Mouse (Mus musculus) testis, adult 2 months (tissue): Measurements from ENCODE around the gene Lrrc8a. TPM values are rescaled to one million over a fixed set of nuclear protein-coding genes. Genes with fewer than 3 reads are reported as not detected.
A peak's percentile ranks its signal among the peaks of the same experiment; 100 is the strongest.

Source experiments
- H3K27ac ChIP-seq: fragments of 200-500 bp; 2 replicates; pipeline ENCODE4 v1.5.1; 2012; ENCODE audit warnings: low read depth, low read length; ENCODE audit not compliant: control insufficient read depth, insufficient read depth
- H3K27me3 ChIP-seq: fragments of 200-500 bp; 2 replicates; pipeline ENCODE4 v1.6.1; 2012; ENCODE audit warnings: mild to moderate bottlenecking, low read length, moderate library complexity; ENCODE audit not compliant: control insufficient read depth, insufficient read depth
- H3K36me3 ChIP-seq: fragments of 200-500 bp; 2 replicates; pipeline ENCODE4 v1.6.1; 2012; ENCODE audit warnings: mild to moderate bottlenecking, low read length; ENCODE audit not compliant: control insufficient read depth, insufficient read depth
- H3K4me1 ChIP-seq: fragments of 200-500 bp; 2 replicates; pipeline ENCODE4 v1.6.1; 2012; ENCODE audit warnings: low read length; ENCODE audit not compliant: control insufficient read depth, insufficient read depth
- H3K4me3 ChIP-seq: fragments of 200-500 bp; 2 replicates; pipeline ENCODE4 v1.5.1; 2012; ENCODE audit warnings: low read depth, mild to moderate bottlenecking, low read length, moderate library complexity, mixed read lengths; ENCODE audit not compliant: control insufficient read depth
- CTCF ChIP-seq: fragments of 200-500 bp; IDR thresholded peaks from 2 replicates; pipeline ENCODE4 v1.5.1; 2012; ENCODE audit warnings: low read depth, mild to moderate bottlenecking, inconsistent platforms, low read length, moderate library complexity; ENCODE audit not compliant: control insufficient read depth, insufficient read depth, insufficient replicate concordance
- POLR2A ChIP-seq: fragments of 200-500 bp; IDR thresholded peaks from 2 replicates; pipeline ENCODE4 v1.6.1; 2012; ENCODE audit warnings: low read depth, mild to moderate bottlenecking, inconsistent platforms, low read length, moderate library complexity; ENCODE audit not compliant: control insufficient read depth
- polyA plus RNA-seq: library from polyadenylated mRNA; depleted of rRNA; stranded (reverse); fragments of >200 nt; gene quantifications from 2 replicates; pipeline ENCODE4 v1.2.3, GENCODE M21; 2012; rRNA removed

Lrrc8a gene
- polyA plus RNA-seq, result 8.8 TPM in 2 replicates

DNA sequence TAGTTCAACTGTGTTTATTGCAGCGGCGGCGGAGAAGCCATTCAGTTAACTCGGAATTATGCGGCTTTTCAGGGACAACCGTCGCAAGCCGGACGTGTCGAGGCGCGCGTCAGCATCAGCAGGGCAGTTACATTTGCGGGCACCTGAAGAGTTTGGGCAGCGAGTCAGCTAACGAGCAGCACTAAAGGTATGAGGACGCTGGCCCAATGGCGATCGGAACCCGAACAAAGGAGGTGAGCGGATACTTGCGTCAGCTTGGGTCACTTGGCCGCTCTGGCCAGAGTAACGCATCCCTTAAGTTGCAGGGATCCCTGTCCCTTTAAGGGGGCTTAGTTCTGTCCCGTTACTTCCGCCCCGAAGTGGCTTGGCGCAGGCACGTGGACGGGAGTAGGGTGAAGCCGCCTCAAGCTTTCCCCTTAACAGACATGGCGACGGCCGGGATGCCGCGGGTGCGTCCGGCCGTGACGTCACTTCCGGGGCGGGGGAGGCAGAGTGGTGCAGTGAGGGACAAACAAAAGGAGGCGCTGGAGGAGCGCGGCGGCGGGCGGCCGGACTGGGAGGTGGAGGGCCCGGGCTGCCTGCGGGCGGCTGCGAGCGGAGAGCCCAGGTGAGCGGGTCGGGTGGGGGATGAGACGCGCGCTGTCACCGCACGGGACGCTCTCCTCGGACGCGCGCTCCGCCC is at the start of gene Lrrc8a:
Gene Lrrc8a (plus strand): TSS at position 517 of the 682 bp plus-strand sequence.
- Histone ChIP-seq H3K4me1 (peaks cover 9% of the 10 kb centered on the region), H3K27me3 (no peaks in the 10 kb centered on the region), H3K27ac (peak within 1 kb of the TSS; percentile 91), H3K4me3 (peak within 1 kb of the TSS; percentile 85), H3K36me3 (no peaks in the 10 kb centered on the region)
- peak; percentile 81 for TF ChIP-seq POLR2A
- TF ChIP-seq CTCF, result no peak

DNA sequence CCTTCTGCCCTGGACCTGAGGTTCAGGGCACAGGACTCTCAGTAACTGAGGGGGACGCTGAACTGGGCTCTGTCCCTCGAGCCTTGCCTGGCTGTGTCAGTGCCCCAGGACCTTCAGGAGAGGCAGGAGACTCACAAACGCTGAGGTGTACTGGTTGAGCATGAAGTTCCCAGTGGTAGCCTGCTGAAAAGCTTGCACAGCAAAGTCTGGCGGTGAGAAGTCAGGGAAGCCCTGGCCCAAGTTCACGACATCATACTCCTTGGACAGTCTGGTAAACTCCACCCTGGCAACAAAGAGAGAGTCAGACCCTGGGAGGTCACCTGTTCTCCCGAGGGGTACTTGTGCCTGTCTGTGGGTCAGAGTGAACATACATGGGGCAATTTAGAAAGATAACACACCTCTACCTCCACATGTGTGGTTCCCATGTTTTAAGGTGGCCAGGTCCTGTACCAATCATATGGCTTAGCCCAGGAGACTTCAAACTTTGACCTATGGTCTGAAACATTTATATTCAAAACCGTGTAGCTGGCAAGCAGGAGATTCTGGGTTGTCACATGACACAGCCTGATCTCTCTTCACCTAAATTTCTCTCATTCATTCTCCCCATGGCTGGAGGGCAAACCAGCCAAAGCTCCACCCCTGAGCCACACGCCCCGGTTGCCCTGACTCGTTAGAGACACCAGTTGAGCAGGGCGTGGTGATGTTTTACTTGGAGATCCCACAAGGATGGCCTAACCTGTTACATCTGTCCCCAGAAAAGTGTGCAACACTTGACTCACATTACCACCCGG is 45.5 kb upstream of the Lrrc8a start:
- H3K27me3 ChIP-seq, result no peaks in the 10 kb centered on the region
- no peaks in the 10 kb centered on the region for H3K4me1 ChIP-seq
- no peak overlapping the region for H3K27ac ChIP-seq
- TF ChIP-seq POLR2A (no peak), CTCF (no peak)
- no peak overlapping the region for H3K4me3 ChIP-seq
- H3K36me3 ChIP-seq, result no peaks in the 10 kb centered on the region

DNA sequence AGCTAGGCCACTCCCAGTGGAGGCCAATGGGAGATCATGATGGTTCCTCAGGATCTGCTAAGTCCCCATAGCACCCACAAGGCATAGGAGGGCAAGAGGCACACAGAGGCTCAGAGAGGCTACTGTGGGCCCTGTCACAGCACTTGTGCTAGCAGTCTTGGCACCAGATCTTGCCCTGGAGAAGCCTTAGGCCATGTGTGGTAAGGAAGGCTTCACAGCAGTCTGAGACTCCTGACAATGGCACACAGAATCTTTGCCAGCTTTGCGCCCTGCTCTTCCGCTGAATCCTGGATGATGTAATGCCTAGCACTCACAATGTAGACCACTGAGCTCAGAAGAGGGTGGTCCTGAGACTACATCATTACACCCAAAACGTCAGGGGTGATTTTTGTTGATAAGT is 42.9 kb upstream of the Lrrc8a start:
- no peak for TF ChIP-seq CTCF
- TF ChIP-seq POLR2A, result no peak
- Histone ChIP-seq H3K36me3 (no peaks in the 10 kb centered on the region), H3K27ac (no peak overlapping the region), H3K4me3 (no peak overlapping the region), H3K27me3 (no peaks in the 10 kb centered on the region), H3K4me1 (no peaks in the 10 kb centered on the region)

DNA sequence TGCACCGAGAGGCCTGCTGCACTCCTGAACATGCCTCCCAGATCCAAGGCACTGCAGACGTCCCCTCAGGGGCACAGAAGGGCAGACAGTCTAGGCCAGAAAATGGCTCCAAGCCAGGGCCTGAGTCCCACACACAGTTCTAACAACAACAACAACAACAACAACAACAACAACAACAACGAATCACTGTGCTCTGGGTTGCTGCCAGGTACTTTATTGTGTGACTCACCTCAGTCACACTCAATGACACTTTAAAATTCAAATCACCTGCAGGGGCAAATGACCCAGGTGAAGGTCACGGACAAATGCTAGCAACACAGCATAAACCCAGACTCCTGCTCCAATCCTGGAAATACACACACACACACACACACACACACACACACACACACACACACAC is 39.5 kb upstream of the Lrrc8a start:
- Histone ChIP-seq H3K27ac (no peak overlapping the region), H3K4me1 (no peaks in the 10 kb centered on the region), H3K36me3 (no peaks in the 10 kb centered on the region), H3K27me3 (no peaks in the 10 kb centered on the region), H3K4me3 (no peak overlapping the region)
- TF ChIP-seq POLR2A, result no peak
- no peak for TF ChIP-seq CTCF

DNA sequence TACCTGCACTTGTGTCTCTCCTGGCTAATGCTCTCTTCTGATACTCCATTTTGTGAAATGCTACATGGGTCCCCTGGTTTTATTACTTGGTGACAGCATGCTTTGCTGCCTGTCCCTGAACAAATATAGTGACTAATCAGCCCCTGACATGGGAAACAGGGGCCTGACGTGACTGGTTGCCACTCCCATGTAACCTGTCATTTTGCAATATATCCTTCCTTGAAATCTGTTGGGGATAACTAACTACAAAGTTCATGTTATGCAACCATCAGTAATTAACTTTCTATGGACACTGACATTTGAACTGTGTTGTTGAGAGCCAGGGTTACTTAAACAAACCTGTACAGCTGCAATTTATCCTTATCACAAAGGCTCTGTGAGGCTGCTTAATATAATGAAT is 37.5 kb upstream of the Lrrc8a start:
- TF ChIP-seq CTCF (no peak), POLR2A (no peak)
- Histone ChIP-seq H3K27ac (no peak overlapping the region), H3K4me3 (no peak overlapping the region), H3K36me3 (no peaks in the 10 kb centered on the region), H3K4me1 (peaks cover 4% of the 10 kb centered on the region), H3K27me3 (no peaks in the 10 kb centered on the region)

DNA sequence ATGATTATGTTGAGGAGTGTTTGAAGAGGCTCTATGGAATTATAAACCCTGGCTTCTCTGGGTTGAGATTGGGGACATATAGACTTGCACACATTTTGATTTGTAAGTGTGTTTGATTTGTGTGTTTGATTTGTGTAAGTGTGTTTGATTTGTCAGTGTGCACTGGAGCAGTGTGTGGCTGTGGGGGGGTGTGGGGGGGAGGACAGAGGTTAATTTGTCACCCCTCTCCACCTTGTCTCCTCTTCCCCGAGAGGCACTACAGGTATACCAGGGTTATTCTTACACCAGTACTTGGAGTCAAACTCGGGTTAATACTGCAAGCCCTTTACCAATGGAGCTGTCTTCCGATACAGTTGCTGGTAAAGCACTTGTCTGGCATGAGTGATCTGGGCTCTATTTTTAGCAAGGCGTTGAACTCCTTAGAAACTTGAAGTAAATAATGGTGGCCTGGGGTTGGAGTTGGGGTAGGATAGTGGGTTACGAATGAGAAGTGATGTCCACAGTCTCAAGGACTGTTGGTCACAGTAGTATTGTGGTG is 37.1 kb upstream of the Lrrc8a start:
- TF ChIP-seq CTCF (no peak), POLR2A (no peak)
- no peaks in the 10 kb centered on the region for H3K36me3 ChIP-seq
- no peak overlapping the region for H3K27ac ChIP-seq
- no peak overlapping the region for H3K4me3 ChIP-seq
- peaks cover 6% of the 10 kb centered on the region for H3K4me1 ChIP-seq
- H3K27me3 ChIP-seq, result no peaks in the 10 kb centered on the region

DNA sequence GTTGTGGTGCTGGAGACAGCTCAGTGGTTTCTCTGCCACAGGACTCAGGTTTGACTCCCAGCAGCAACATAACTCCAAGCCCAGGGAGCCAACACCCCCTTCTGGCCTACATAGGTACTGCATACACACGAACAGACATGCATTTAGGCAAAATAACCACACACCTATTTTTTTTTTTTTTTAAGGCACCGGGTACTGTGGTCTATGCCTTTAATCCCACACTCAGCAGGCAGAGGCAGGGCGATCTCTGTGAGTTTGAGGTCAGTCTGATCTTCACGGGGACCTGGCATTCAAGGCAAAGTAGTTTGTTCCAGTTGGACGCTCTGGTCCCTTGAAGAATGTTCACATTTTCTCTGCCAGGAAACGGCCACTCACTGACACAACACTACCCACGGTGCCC is 34.1 kb upstream of the Lrrc8a start:
- TF ChIP-seq CTCF (peak; percentile 50; the same call in 1 of the 2 replicates), POLR2A (no peak)
- no peak overlapping the region for H3K27ac ChIP-seq
- peaks cover 13% of the 10 kb centered on the region for H3K4me1 ChIP-seq
- H3K4me3 ChIP-seq, result no peak overlapping the region
- no peaks in the 10 kb centered on the region for H3K36me3 ChIP-seq
- no peaks in the 10 kb centered on the region for H3K27me3 ChIP-seq
